Mouse (Mus musculus) CH12.LX (cell line): ENCODE measurements around the gene Ctdspl. TPM values are rescaled to one million over a fixed set of nuclear protein-coding genes. Genes with fewer than 3 reads are reported as not detected.

Experiments used
- DNase-seq: peaks from one replicate; pipeline ENCODE4 v3.0.0-alpha.2; 2013; ENCODE audit errors: extremely low read depth
- H3K27ac ChIP-seq: 2 replicates; pipeline ENCODE4 v1.5.1; 2012; ENCODE audit warnings: low read depth, mild to moderate bottlenecking, control low read depth, moderate library complexity; ENCODE audit not compliant: insufficient read depth
- H3K27me3 ChIP-seq: replicated peaks from 2 replicates; pipeline ENCODE3; 2012; ENCODE audit warnings: inconsistent platforms
- H3K36me3 ChIP-seq, 2 experiments: replicated peaks in 1 of 2; 2 replicates each; pipeline versions ENCODE3 to v1.6.1; 2012; ENCODE audit warnings: inconsistent platforms in 1 of 2, low read length in 1 of 2, mild to moderate bottlenecking in 1 of 2, mixed read lengths in 1 of 2, moderate library complexity in 1 of 2; ENCODE audit not compliant: control insufficient read depth in 1 of 2, insufficient read depth in 1 of 2
- H3K4me1 ChIP-seq, 2 experiments: 2 replicates each; pipeline ENCODE4 v1.6.1; 2012; ENCODE audit warnings: inconsistent platforms in 1 of 2, moderate library complexity in 1 of 2; ENCODE audit not compliant: insufficient read depth in 2 of 2, control insufficient read depth in 1 of 2
- H3K4me2 ChIP-seq: 2 replicates; pipeline ENCODE4 v1.6.1; 2012; ENCODE audit warnings: low read depth, mild to moderate bottlenecking, control low read depth; ENCODE audit not compliant: poor library complexity, insufficient read depth, severe bottlenecking
- H3K4me3 ChIP-seq, 3 experiments: fragments of 150-350 bp in 1 of 3; sonication (generic) in 1 of 3; replicated peaks in 1 of 3; 2 replicates each; pipeline versions ENCODE3 to v1.5.1; 2011 to 2012; ENCODE audit warnings: low read depth in 2 of 3, low read length in 2 of 3, mild to moderate bottlenecking in 2 of 3, moderate library complexity in 2 of 3, control low read depth in 1 of 3, improper control_type of control experiment in 1 of 3, inconsistent platforms in 1 of 3, mixed read lengths in 1 of 3; ENCODE audit not compliant: poor library complexity in 1 of 3
- H3K79me2 ChIP-seq: replicated peaks from 2 replicates; pipeline ENCODE4 v1.6.1; 2012; ENCODE audit warnings: mild to moderate bottlenecking, moderate library complexity; ENCODE audit not compliant: control insufficient read depth, poor library complexity, insufficient read depth, severe bottlenecking; ENCODE audit errors: extremely low read depth
- H3K9ac ChIP-seq: 2 replicates; pipeline ENCODE4 v1.6.1; 2012; ENCODE audit warnings: low read depth, mild to moderate bottlenecking, control low read depth, moderate library complexity; ENCODE audit not compliant: insufficient read depth
- H3K9me3 ChIP-seq: replicated peaks from 2 replicates; pipeline ENCODE3; 2012; ENCODE audit warnings: low read length, inconsistent platforms, mixed read lengths
- CHD1 ChIP-seq: IDR thresholded peaks from 2 replicates; pipeline ENCODE4 v1.6.1; 2012; ENCODE audit warnings: low read depth, low read length, improper control_type of control experiment, inconsistent platforms
- CHD2 ChIP-seq: IDR thresholded peaks from 2 replicates; pipeline ENCODE4 v1.6.1; 2011; ENCODE audit warnings: low read length, improper control_type of control experiment
- E2F4 ChIP-seq: IDR thresholded peaks from 2 replicates; pipeline ENCODE4 v1.6.1; 2011; ENCODE audit warnings: low read depth, low read length, improper control_type of control experiment; ENCODE audit not compliant: insufficient replicate concordance
- ELF1 ChIP-seq: IDR thresholded peaks from 2 replicates; pipeline ENCODE4 v1.6.1; 2014; ENCODE audit warnings: low read depth, mild to moderate bottlenecking, inconsistent platforms, low read length, improper control_type of control experiment
- EP300 ChIP-seq: IDR thresholded peaks from 2 replicates; pipeline ENCODE4 v1.6.1; 2011; ENCODE audit warnings: low read length, improper control_type of control experiment
- HCFC1 ChIP-seq: IDR thresholded peaks from 2 replicates; pipeline ENCODE4 v1.6.1; 2012; ENCODE audit warnings: low read depth, mild to moderate bottlenecking, inconsistent platforms, low read length, improper control_type of control experiment
- IRF4 ChIP-seq: IDR thresholded peaks from 2 replicates; pipeline ENCODE4 v1.6.1; 2014; ENCODE audit warnings: low read depth, mild to moderate bottlenecking, inconsistent platforms, low read length, improper control_type of control experiment
- JUN ChIP-seq: IDR thresholded peaks from 2 replicates; pipeline ENCODE4 v1.6.1; 2011; ENCODE audit warnings: low read depth, mild to moderate bottlenecking, low read length, improper control_type of control experiment, moderate library complexity; ENCODE audit not compliant: insufficient read depth
- JUND ChIP-seq: conservative IDR thresholded peaks from 2 replicates; pipeline ENCODE4 v1.6.1; 2011; ENCODE audit warnings: low read depth, low read length, improper control_type of control experiment
- MAX ChIP-seq: IDR thresholded peaks from 2 replicates; pipeline ENCODE4 v1.6.1; 2011; ENCODE audit warnings: low read length, improper control_type of control experiment
- MAZ ChIP-seq: IDR thresholded peaks from 2 replicates; pipeline ENCODE4 v1.6.1; 2012; ENCODE audit warnings: low read depth, mild to moderate bottlenecking, inconsistent platforms, low read length, improper control_type of control experiment, moderate library complexity
- MEF2A ChIP-seq: IDR thresholded peaks from 2 replicates; pipeline ENCODE4 v1.6.1; 2014; ENCODE audit warnings: low read depth, mild to moderate bottlenecking, inconsistent platforms, low read length, improper control_type of control experiment, borderline replicate concordance
- MYC ChIP-seq: IDR thresholded peaks from 2 replicates; pipeline ENCODE4 v1.6.1; 2011; ENCODE audit warnings: low read depth, mild to moderate bottlenecking, improper control_type of control experiment, low read length
- NELFE ChIP-seq: IDR thresholded peaks from 2 replicates; pipeline ENCODE4 v1.6.1; 2011; ENCODE audit warnings: low read depth, low read length, improper control_type of control experiment
- NRF1 ChIP-seq: IDR thresholded peaks from 2 replicates; pipeline ENCODE4 v1.6.1; 2014; ENCODE audit warnings: low read depth, mild to moderate bottlenecking, inconsistent platforms, low read length, improper control_type of control experiment, moderate library complexity
- POLR2A ChIP-seq: IDR thresholded peaks from 2 replicates; pipeline ENCODE4 v1.6.1; 2011; ENCODE audit warnings: low read depth, mild to moderate bottlenecking, improper control_type of control experiment, low read length
- POLR2AphosphoS2 ChIP-seq: IDR thresholded peaks from 2 replicates; pipeline ENCODE4 v1.6.1; 2011; ENCODE audit warnings: low read depth, low read length, improper control_type of control experiment
- RAD21 ChIP-seq: IDR thresholded peaks from 2 replicates; pipeline ENCODE4 v1.6.1; 2011; ENCODE audit warnings: low read depth, mild to moderate bottlenecking, low read length, improper control_type of control experiment, moderate library complexity
- RCOR1 ChIP-seq: conservative IDR thresholded peaks from 2 replicates; pipeline ENCODE4 v1.6.1; 2012; ENCODE audit warnings: low read depth, mild to moderate bottlenecking, inconsistent platforms, low read length, improper control_type of control experiment
- SIN3A ChIP-seq: IDR thresholded peaks from 2 replicates; pipeline ENCODE4 v1.6.1; 2012; ENCODE audit warnings: low read length, improper control_type of control experiment, inconsistent platforms
- TBP ChIP-seq: conservative IDR thresholded peaks from 2 replicates; pipeline ENCODE4 v1.6.1; 2011; ENCODE audit warnings: low read depth, low read length, improper control_type of control experiment
- TCF12 ChIP-seq: IDR thresholded peaks from 2 replicates; pipeline ENCODE4 v1.6.1; 2014; ENCODE audit warnings: low read depth, mild to moderate bottlenecking, inconsistent platforms, low read length, improper control_type of control experiment
- UBTF ChIP-seq: IDR thresholded peaks from 2 replicates; pipeline ENCODE4 v1.6.1; 2012; ENCODE audit warnings: low read depth, mild to moderate bottlenecking, inconsistent platforms, low read length, improper control_type of control experiment, moderate library complexity
- USF1 ChIP-seq: IDR thresholded peaks from 2 replicates; pipeline ENCODE4 v1.6.1; 2014; ENCODE audit warnings: low read depth, mild to moderate bottlenecking, inconsistent platforms, low read length, improper control_type of control experiment
- USF2 ChIP-seq: conservative IDR thresholded peaks from 2 replicates; pipeline ENCODE4 v1.6.1; 2011; ENCODE audit warnings: low read depth, low read length, improper control_type of control experiment
- ZKSCAN1 ChIP-seq: IDR thresholded peaks from 2 replicates; pipeline ENCODE4 v1.6.1; 2012; ENCODE audit warnings: low read depth, inconsistent platforms, low read length, improper control_type of control experiment, borderline replicate concordance
- ZNF384 ChIP-seq: IDR thresholded peaks from 2 replicates; pipeline ENCODE4 v1.6.1; 2012; ENCODE audit warnings: low read depth, low read length, improper control_type of control experiment, inconsistent platforms
- dilution Hi-C: fragments of 300-500 bp; cut with MboI; formaldehyde crosslinking; loops from 2 replicates; pipeline ENCODE4 v1.14.3; 2020; ENCODE audit warnings: low sequenced_read_pairs; ENCODE audit not compliant: extremely low pct_unique_long_range_greater_than_20kb, extremely low pct_ligation_motif_present
- in situ Hi-C: fragments of 300-500 bp; cut with MboI; formaldehyde crosslinking; loops from 3 replicates; pipeline ENCODE4 v1.14.3; 2019; ENCODE audit warnings: low sequenced_read_pairs, low pct_ligation_motif_present, low pct_unique_long_range_greater_than_20kb, mixed read lengths
- polyA plus RNA-seq: library from polyadenylated mRNA; unstranded; fragments of >175 nt; gene quantifications from 2 replicates; pipeline ENCODE4 v1.2.1, GENCODE M21; 2012; ENCODE audit warnings: low read depth; ENCODE audit not compliant: insufficient read length
- total RNA-seq, 2 experiments: library from RNA; depleted of rRNA; stranded (reverse); fragments of 300-350 nt in 1 of 2; fragments of >200 nt in 1 of 2; gene quantifications; 2 replicates each; pipeline ENCODE4 v1.2.3; 2012 to 2014

The Ctdspl gene
- total and polyA plus RNA-seq, 3 experiments: not detected

GRCm38 (mm10) chr9:119010156-119010710 lies 84.0 kb downstream of the Ctdspl start:
- H3K9me3 ChIP-seq: no peaks in the 10 kb centered on the region
- no peaks in the 10 kb centered on the region for H3K4me1 ChIP-seq
- H3K36me3 ChIP-seq: no peaks in the 10 kb centered on the region
- H3K4me3 ChIP-seq: no peak overlapping the region
- no peaks in the 10 kb centered on the region for H3K79me2 ChIP-seq
- no peak overlapping the region for H3K4me2 ChIP-seq
- TF ChIP-seq MAZ (no peak), E2F4 (no peak), MEF2A (no peak), ELF1 (no peak), RAD21 (no peak), USF1 (no peak), ZNF384 (no peak), NRF1 (no peak), ZKSCAN1 (no peak), MAX (no peak), NELFE (no peak), HCFC1 (no peak)
- no peak overlapping the region for H3K9ac ChIP-seq
- in situ Hi-C loops: no loop called here
- peaks cover 96% of the 10 kb centered on the region for H3K27me3 ChIP-seq
- dilution Hi-C loops: no loop called here
- no peak for DNase-seq
- H3K27ac ChIP-seq: no peak overlapping the region

GRCm38 (mm10) chr9:119016785-119017507 lies 90.7 kb downstream of the Ctdspl start:
- no peak overlapping the region for H3K4me2 ChIP-seq
- H3K9ac ChIP-seq: no peak overlapping the region
- H3K79me2 ChIP-seq: no peaks in the 10 kb centered on the region
- no peaks in the 10 kb centered on the region for H3K36me3 ChIP-seq
- H3K4me3 ChIP-seq: no peak overlapping the region
- dilution Hi-C loops: no loop called here
- no peaks in the 10 kb centered on the region for H3K4me1 ChIP-seq
- in situ Hi-C loops: no loop called here
- DNase-seq: no peak
- no peak for TF ChIP-seq HCFC1
- no peak for TF ChIP-seq USF2
- TF ChIP-seq POLR2A: no peak
- TF ChIP-seq JUN: no peak
- no peak for TF ChIP-seq RCOR1
- TF ChIP-seq NRF1: no peak
- TF ChIP-seq UBTF: no peak
- TF ChIP-seq MYC: no peak
- TF ChIP-seq SIN3A: no peak
- no peak for TF ChIP-seq TBP
- TF ChIP-seq ZKSCAN1: no peak
- TF ChIP-seq IRF4: no peak
- no peak for TF ChIP-seq JUND
- no peak for TF ChIP-seq TCF12
- TF ChIP-seq EP300: no peak
- no peak for TF ChIP-seq ELF1
- TF ChIP-seq POLR2AphosphoS2: no peak
- no peak for TF ChIP-seq E2F4
- TF ChIP-seq CHD2: no peak
- TF ChIP-seq CHD1: no peak
- TF ChIP-seq, all 38 proteins: peak for 0
- Histone ChIP-seq H3K27me3 (peaks cover 89% of the 10 kb centered on the region), H3K27ac (no peak overlapping the region), H3K9me3 (no peaks in the 10 kb centered on the region)
